Mouse (Mus musculus): ENCODE results near the gene Rapsn.

DNA sequence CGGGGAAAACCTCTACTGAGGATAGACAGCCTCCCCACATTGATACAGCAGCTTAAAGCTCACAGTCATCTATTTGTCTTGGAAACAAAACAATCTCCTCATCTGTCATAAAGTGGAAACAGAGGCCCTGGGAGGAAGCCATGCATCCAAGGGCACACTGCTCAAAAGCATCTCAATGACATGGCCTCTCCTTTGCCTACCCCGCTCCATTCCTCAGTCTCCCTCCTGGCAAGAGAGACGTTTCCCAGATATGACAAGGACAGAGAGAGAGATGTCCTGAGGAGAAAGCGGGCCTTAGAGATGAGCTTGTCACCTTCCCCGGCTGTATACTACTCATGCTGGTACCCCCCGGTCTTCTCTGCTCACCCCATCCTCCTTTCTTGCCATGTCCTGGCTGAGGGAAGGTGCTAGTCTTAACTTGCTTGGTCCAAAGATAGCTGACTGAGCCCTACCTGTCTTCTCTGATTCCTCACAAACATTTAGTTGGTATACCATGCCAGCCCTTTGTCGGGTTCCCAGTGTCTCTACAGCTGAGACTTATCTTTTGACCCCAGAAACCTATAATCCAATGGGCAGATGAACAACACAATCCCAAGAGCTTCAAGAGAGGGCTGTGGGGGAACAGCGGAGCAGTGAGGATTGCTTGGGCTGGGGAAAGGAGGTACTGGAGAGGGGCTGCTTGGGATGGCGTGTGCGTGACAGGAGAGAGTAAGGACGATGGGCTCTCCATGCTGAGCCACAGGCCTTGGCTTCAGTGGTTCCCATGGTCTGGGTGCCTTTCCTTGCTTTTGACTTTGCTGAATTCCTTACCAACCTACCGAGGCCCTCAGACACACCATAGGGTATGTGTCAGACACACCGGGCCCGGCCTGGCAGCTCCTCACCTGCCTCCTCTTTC lies 50.3 kb downstream of the Rapsn start:
- TF ChIP-seq POLR2A (IDR thresholded peaks at IDR 0.05; ENCODE audit: extremely low read depth, insufficient read depth, low read length) (no peak), CTCF (IDR thresholded peaks at IDR 0.05; ENCODE audit: extremely low read depth, insufficient read depth, low read length) (no peak)
